Mouse (Mus musculus) brain, embryonic 14.5 days (tissue): ENCODE measurements around the gene Nipal1.

Experiments used
- CTCF ChIP-seq: fragments of 200-500 bp; IDR thresholded peaks from 2 replicates; pipeline ENCODE4 v1.5.1; 2012; ENCODE audit warnings: inconsistent platforms, mild to moderate bottlenecking, moderate library complexity, borderline replicate concordance; ENCODE audit not compliant: insufficient read depth, insufficient read length; ENCODE audit errors: extremely low read depth
- POLR2A ChIP-seq: fragments of 200-500 bp; IDR thresholded peaks from 2 replicates; pipeline ENCODE4 v1.6.1; 2012; ENCODE audit warnings: mild to moderate bottlenecking, inconsistent platforms, borderline replicate concordance; ENCODE audit not compliant: poor library complexity, insufficient read depth, insufficient read length, severe bottlenecking; ENCODE audit errors: extremely low read depth

DNA sequence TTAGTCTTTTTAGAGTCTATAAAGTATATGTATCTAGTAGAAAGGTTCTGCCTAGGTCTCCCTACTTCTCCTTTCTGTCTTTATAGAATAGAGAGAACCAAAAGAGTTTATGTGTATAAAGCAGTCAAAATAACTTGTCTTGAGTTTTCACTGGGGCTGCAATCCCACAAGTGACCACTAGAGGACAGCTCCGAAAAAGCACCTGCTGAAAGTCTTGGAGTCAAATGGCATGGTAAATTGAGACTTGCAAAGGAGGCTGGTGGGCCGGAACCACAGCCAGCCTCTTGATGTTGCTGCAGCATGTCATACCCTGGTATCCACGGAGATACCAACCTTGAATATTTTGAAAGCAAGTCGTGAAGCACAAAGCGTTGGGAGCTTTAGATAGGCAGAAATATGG is 17.7 kb downstream of the Nipal1 start:
- TF ChIP-seq CTCF: peak; percentile 78
- TF ChIP-seq POLR2A: no peak
